ENCODE assay signal across 30 mouse cellular contexts in genomic region chr5:22282141-22282665, GRCm38 (mm10).
DNase-seq lines count a peak whose midpoint lies in the region; ATAC-seq and TF ChIP-seq lines count a peak whose summit lies in the region.
"Had no signal": no experiment of that assay in that cellular context is flagged by ENCODE, and none has a peak within 500 bp of the region (broad histone marks: within the 10 kb centered on the region; RNA-seq: fewer than 3 reads in every experiment).

No protein-coding gene starts in this region.

- H3K27me3 ChIP-seq in hindbrain, postnatal 0 days (ENCODE audit: insufficient read depth, low read length): no peaks in the 10 kb centered on the region
- H3K27me3 ChIP-seq in hindbrain, embryonic 16.5 days (replicated peaks; ENCODE audit: control insufficient read depth, insufficient read depth, low read length): no peaks in the 10 kb centered on the region
- H3K27me3 ChIP-seq in forebrain, embryonic 14.5 days (replicated peaks; ENCODE audit: control insufficient read depth, insufficient read depth, low read length): no peaks in the 10 kb centered on the region
- H3K27me3 ChIP-seq: embryonic facial prominence, embryonic 12.5 days; hindbrain, embryonic 13.5 days; limb, embryonic 12.5 days; liver, embryonic 15.5 days; midbrain, embryonic 12.5 days; neural tube, embryonic 12.5 days had no signal

- no peak overlapping the region for H3K4me3 ChIP-seq in hindbrain, postnatal 0 days (ENCODE audit: low read length)
- no peak overlapping the region for H3K4me3 ChIP-seq in hindbrain, embryonic 16.5 days (ENCODE audit: low read length)
- no peak overlapping the region for H3K4me3 ChIP-seq in forebrain, embryonic 14.5 days (ENCODE audit: low read depth, low read length)
- H3K4me3 ChIP-seq: embryonic facial prominence, embryonic 12.5 days; hindbrain, embryonic 13.5 days; layer of hippocampus, adult 2 months; left cerebral cortex, adult 2 months; limb, embryonic 12.5 days; liver, embryonic 15.5 days; midbrain, embryonic 12.5 days; myocyte; neural tube, embryonic 12.5 days had no signal

- no peak overlapping the region for H3K4me2 ChIP-seq in hindbrain, postnatal 0 days (ENCODE audit: low read depth, low read length)
- no peak overlapping the region for H3K4me2 ChIP-seq in hindbrain, embryonic 16.5 days (ENCODE audit: low read length)
- no peak overlapping the region for H3K4me2 ChIP-seq in forebrain, embryonic 14.5 days (ENCODE audit: low read length)
- H3K4me2 ChIP-seq: embryonic facial prominence, embryonic 12.5 days; heart, embryonic 11.5 days; hindbrain, embryonic 13.5 days; limb, embryonic 12.5 days; liver, embryonic 15.5 days; lung, embryonic 14.5 days; midbrain, embryonic 12.5 days; neural tube, embryonic 12.5 days had no signal

- 0 out of 2 replicates have a peak, but pooled peaks have one; percentile 38 for ATAC-seq in hindbrain, postnatal 0 days
- no peak for ATAC-seq in hindbrain, embryonic 16.5 days
- peak; percentile 60; the same call in 1 of the 2 replicates for ATAC-seq in forebrain, embryonic 14.5 days

- H3K27ac ChIP-seq in hindbrain, postnatal 0 days: no peak overlapping the region
- no peak overlapping the region for H3K27ac ChIP-seq in hindbrain, embryonic 16.5 days (ENCODE audit: low read depth, low read length)
- H3K27ac ChIP-seq in forebrain, embryonic 14.5 days (ENCODE audit: low read depth, low read length): no peak overlapping the region
- H3K27ac ChIP-seq: embryonic facial prominence, embryonic 12.5 days; hindbrain, embryonic 13.5 days; layer of hippocampus, adult 2 months; left cerebral cortex, adult 2 months; limb, embryonic 12.5 days; liver, embryonic 15.5 days; midbrain, embryonic 12.5 days; neural tube, embryonic 12.5 days had no signal

- peaks cover 2% of the 10 kb centered on the region; the same call in 1 of the 2 replicates for H3K4me1 ChIP-seq in hindbrain, postnatal 0 days (ENCODE audit: insufficient read depth, low read length)
- peaks cover 2% of the 10 kb centered on the region; the same call in 1 of the 2 replicates for H3K4me1 ChIP-seq in hindbrain, embryonic 16.5 days (ENCODE audit: control insufficient read depth, insufficient read depth, low read depth, low read length)
- no peaks in the 10 kb centered on the region for H3K4me1 ChIP-seq in forebrain, embryonic 14.5 days (ENCODE audit: control insufficient read depth, insufficient read depth, low read length)
- H3K4me1 ChIP-seq: embryonic facial prominence, embryonic 12.5 days; limb, embryonic 12.5 days; liver, embryonic 15.5 days; neural tube, embryonic 12.5 days had no signal

- no peak overlapping the region for H3K9ac ChIP-seq in hindbrain, postnatal 0 days (replicated peaks; ENCODE audit: low read length)
- H3K9ac ChIP-seq in hindbrain, embryonic 16.5 days (ENCODE audit: low read depth, low read length): no peak overlapping the region
- no peak overlapping the region for H3K9ac ChIP-seq in forebrain, embryonic 14.5 days (ENCODE audit: low read length)
- H3K9ac ChIP-seq: embryonic facial prominence, embryonic 12.5 days; hindbrain, embryonic 13.5 days; limb, embryonic 12.5 days; liver, embryonic 15.5 days; lung, embryonic 14.5 days; midbrain, embryonic 12.5 days; neural tube, embryonic 12.5 days had no signal

- TF ChIP-seq CTCF in hindbrain, postnatal 0 days (IDR thresholded peaks at IDR 0.05; ENCODE audit: low read depth): no peak

- DNase-seq in hindbrain, postnatal 0 days (ENCODE audit: low spot score): peak; percentile 38
- peak; percentile 28 for DNase-seq in brain, adult 2 months (ENCODE audit: low read depth, low spot score)
- DNase-seq in forebrain, embryonic 14.5 days (ENCODE audit: low spot score): peak; percentile 71
- peak; percentile 64 for DNase-seq in retina, embryonic 14.5 days (ENCODE audit: low spot score)
- DNase-seq in gastrocnemius, postnatal 4 days (ENCODE audit: low spot score in 2 of 2): no peak
- no peak for DNase-seq in ovary, postnatal 36 days (ENCODE audit: low spot score)
- DNase-seq: adrenal gland, adult 8-10 months; B cell, adult 2 months; cerebellum, adult 11 months; cerebellum, adult 9-10 months; cerebellum, postnatal 36 days; gastrocnemius, postnatal 10 days; heart, postnatal 36 days; kidney, adult 18-20 months; kidney, postnatal 36 days; lung, embryonic 14.5 days; lung, postnatal 14 days; right cerebral cortex, postnatal 14 days; thymus, postnatal 14 days had no signal

- H3K36me3 ChIP-seq in hindbrain, postnatal 0 days (ENCODE audit: insufficient read depth, low read length): no peaks in the 10 kb centered on the region
- no peaks in the 10 kb centered on the region for H3K36me3 ChIP-seq in hindbrain, embryonic 16.5 days (ENCODE audit: control insufficient read depth, insufficient read depth, low read length)
- H3K36me3 ChIP-seq in forebrain, embryonic 14.5 days (ENCODE audit: control insufficient read depth, insufficient read depth, low read length): no peaks in the 10 kb centered on the region
- H3K36me3 ChIP-seq: embryonic facial prominence, embryonic 12.5 days; hindbrain, embryonic 13.5 days; limb, embryonic 12.5 days; liver, embryonic 15.5 days; midbrain, embryonic 12.5 days; neural tube, embryonic 12.5 days had no signal

- H3K9me3 ChIP-seq in hindbrain, postnatal 0 days (ENCODE audit: low read length): no peaks in the 10 kb centered on the region
- no peaks in the 10 kb centered on the region; the same call in 1 of the 2 replicates for H3K9me3 ChIP-seq in hindbrain, embryonic 16.5 days (ENCODE audit: control insufficient read depth, low read length)
- no peaks in the 10 kb centered on the region for H3K9me3 ChIP-seq in forebrain, embryonic 14.5 days (replicated peaks; ENCODE audit: control insufficient read depth, low read length)
- H3K9me3 ChIP-seq: embryonic facial prominence, embryonic 12.5 days; hindbrain, embryonic 13.5 days; liver, embryonic 15.5 days; midbrain, embryonic 12.5 days; neural tube, embryonic 12.5 days had no signal

- 24% methylated on average over 7 of the region's 7 CpGs for WGBS in hindbrain, postnatal 0 days
- WGBS in hindbrain, embryonic 16.5 days: 18% methylated on average over 7 of the region's 7 CpGs
- 10% methylated on average over 7 of the region's 7 CpGs for WGBS in forebrain, embryonic 14.5 days

Comparison
In these comparisons a context has a peak if more than half of its experiments do, and no peak if none do; other contexts are left out.
1. DNase-seq: peak in hindbrain, postnatal 0 days (single experiment), brain, adult 2 months (single experiment), forebrain, embryonic 14.5 days (single experiment) and retina, embryonic 14.5 days (single experiment); none in gastrocnemius, postnatal 4 days (0 of 2) and ovary, postnatal 36 days (single experiment).